Mouse (Mus musculus): ENCODE measurements around the gene Prss53. TPM values are rescaled to one million over a fixed set of nuclear protein-coding genes. Genes with fewer than 3 reads are reported as not detected.

Gene Prss53
- total and polyA plus RNA-seq, 3 experiments: 0.30 TPM; not detected in 2

- H3K9ac ChIP-seq (ENCODE audit: insufficient read depth, low read depth): no peak overlapping the region
- dilution Hi-C loops (cut with MboI; ENCODE audit: extremely low pct_ligation_motif_present, extremely low pct_unique_long_range_greater_than_20kb, low sequenced_read_pairs): no loop called here
- in situ Hi-C loops (cut with MboI; ENCODE audit: low pct_ligation_motif_present, low pct_unique_long_range_greater_than_20kb, low sequenced_read_pairs): no loop called here
These were observed 3.6 kb downstream of the Prss53 start for GRCm38 (mm10) chr7:127887191-127887590.

DNA sequence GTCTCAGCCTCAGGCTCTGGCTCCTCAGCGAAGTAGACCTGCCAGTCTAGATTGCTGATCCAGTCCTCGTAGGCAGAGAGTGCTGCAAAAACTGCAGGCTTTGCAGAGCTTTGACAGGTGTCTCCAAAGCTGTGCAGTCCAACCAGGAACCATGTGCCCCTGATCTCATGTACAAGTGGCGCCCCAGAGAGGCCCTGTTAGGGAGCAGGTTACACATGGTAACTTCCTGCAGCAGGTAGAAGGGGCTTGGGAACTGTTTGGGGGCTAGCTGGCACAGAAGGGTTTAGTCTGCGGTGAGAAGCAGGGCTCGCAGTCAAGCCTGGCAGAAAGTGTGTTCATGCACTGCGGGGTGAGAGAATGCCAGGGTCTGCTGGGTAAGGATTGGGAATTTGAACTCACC, 4.2 kb downstream of the Prss53 start:
- Histone ChIP-seq H3K36me3 (replicated peaks in 1 of 2; ENCODE audit: control insufficient read depth in 1 of 2, insufficient read depth in 1 of 2, low read length in 1 of 2) (peaks cover 72 to 98% of the 10 kb centered on the region in 2 experiments), H3K4me2 (ENCODE audit: insufficient read depth, low read depth, poor library complexity, severe bottlenecking) (no peak overlapping the region), H3K27ac (ENCODE audit: insufficient read depth, low read depth) (no peak overlapping the region), H3K4me3 (replicated peaks in 1 of 3; ENCODE audit: low read depth in 2 of 3, low read length in 2 of 3, poor library complexity in 1 of 3) (no peak overlapping the region), H3K27me3 (replicated peaks) (no peaks in the 10 kb centered on the region), H3K4me1 (ENCODE audit: control insufficient read depth in 1 of 2, insufficient read depth in 2 of 2) (peaks cover 3 to 47% of the 10 kb centered on the region in 2 experiments), H3K9ac (ENCODE audit: insufficient read depth, low read depth) (no peak overlapping the region), H3K9me3 (replicated peaks; ENCODE audit: low read length) (peaks cover 11% of the 10 kb centered on the region), H3K79me2 (replicated peaks; ENCODE audit: control insufficient read depth, extremely low read depth, insufficient read depth, poor library complexity, severe bottlenecking) (no peaks in the 10 kb centered on the region; the same call in 1 of the 2 replicates)
- DNase-seq (ENCODE audit: extremely low read depth): no peak
- TF ChIP-seq ETS1 (conservative IDR thresholded peaks at IDR 0.05; ENCODE audit: low read depth, low read length): no peak
- no peak for TF ChIP-seq EP300 (IDR thresholded peaks at IDR 0.05; ENCODE audit: low read length)
- TF ChIP-seq CHD2 (IDR thresholded peaks at IDR 0.05; ENCODE audit: low read length): no peak
- TF ChIP-seq ZC3H11A (IDR thresholded peaks at IDR 0.05; ENCODE audit: low read depth, low read length): no peak
- TF ChIP-seq JUND (conservative IDR thresholded peaks at IDR 0.05; ENCODE audit: low read depth, low read length): no peak
- TF ChIP-seq USF1 (IDR thresholded peaks at IDR 0.05; ENCODE audit: low read depth, low read length): no peak
- dilution Hi-C loops (cut with MboI; ENCODE audit: extremely low pct_ligation_motif_present, extremely low pct_unique_long_range_greater_than_20kb, low sequenced_read_pairs) (no loop called here), in situ Hi-C loops (cut with MboI; ENCODE audit: low pct_ligation_motif_present, low pct_unique_long_range_greater_than_20kb, low sequenced_read_pairs) (no loop called here)

More at GRCm38 (mm10) chr7:127887191-127887590, 3.6 kb downstream of the Prss53 start:
- DNase-seq (ENCODE audit: extremely low read depth): no peak
- peaks cover 4% of the 10 kb centered on the region for H3K9me3 ChIP-seq (replicated peaks; ENCODE audit: low read length)
- peaks cover 3 to 47% of the 10 kb centered on the region in 2 experiments for H3K4me1 ChIP-seq (ENCODE audit: control insufficient read depth in 1 of 2, insufficient read depth in 2 of 2)
- no peak overlapping the region for H3K4me3 ChIP-seq (replicated peaks in 1 of 3; ENCODE audit: low read depth in 2 of 3, low read length in 2 of 3, poor library complexity in 1 of 3)
- TF ChIP-seq MAZ (IDR thresholded peaks at IDR 0.05; ENCODE audit: low read depth, low read length) (no peak), IRF4 (IDR thresholded peaks at IDR 0.05; ENCODE audit: low read depth, low read length) (no peak), PAX5 (IDR thresholded peaks at IDR 0.05; ENCODE audit: low read length) (no peak), UBTF (IDR thresholded peaks at IDR 0.05; ENCODE audit: low read depth, low read length) (no peak), RCOR1 (conservative IDR thresholded peaks at IDR 0.05; ENCODE audit: low read depth, low read length) (no peak), ETS1 (conservative IDR thresholded peaks at IDR 0.05; ENCODE audit: low read depth, low read length) (no peak), CTCF (conservative IDR thresholded peaks at IDR 0.05 in 1 of 2, IDR thresholded peaks at IDR 0.05 in 1 of 2; ENCODE audit: low read depth in 2 of 2, low read length in 2 of 2) (no peak), CHD2 (IDR thresholded peaks at IDR 0.05; ENCODE audit: low read length) (no peak), KAT2A (IDR thresholded peaks at IDR 0.05; ENCODE audit: insufficient replicate concordance, low read length) (no peak), POLR2AphosphoS2 (IDR thresholded peaks at IDR 0.05; ENCODE audit: low read depth, low read length) (no peak), TCF12 (IDR thresholded peaks at IDR 0.05; ENCODE audit: low read depth, low read length) (no peak), HCFC1 (IDR thresholded peaks at IDR 0.05; ENCODE audit: low read depth, low read length) (no peak), MEF2A (IDR thresholded peaks at IDR 0.05; ENCODE audit: borderline replicate concordance, low read depth, low read length) (no peak), USF2 (conservative IDR thresholded peaks at IDR 0.05; ENCODE audit: low read depth, low read length) (no peak), MXI1 (IDR thresholded peaks at IDR 0.05; ENCODE audit: low read depth, low read length) (no peak), ZKSCAN1 (IDR thresholded peaks at IDR 0.05; ENCODE audit: borderline replicate concordance, low read depth, low read length) (no peak), NRF1 (IDR thresholded peaks at IDR 0.05; ENCODE audit: low read depth, low read length) (no peak), MYC (IDR thresholded peaks at IDR 0.05; ENCODE audit: low read depth, low read length) (no peak), CHD1 (IDR thresholded peaks at IDR 0.05; ENCODE audit: low read depth, low read length) (no peak)
- H3K27ac ChIP-seq (ENCODE audit: insufficient read depth, low read depth): no peak overlapping the region
- H3K79me2 ChIP-seq (replicated peaks; ENCODE audit: control insufficient read depth, extremely low read depth, insufficient read depth, poor library complexity, severe bottlenecking): no peaks in the 10 kb centered on the region; the same call in 1 of the 2 replicates
- no peaks in the 10 kb centered on the region for H3K27me3 ChIP-seq (replicated peaks)
- no peak overlapping the region for H3K4me2 ChIP-seq (ENCODE audit: insufficient read depth, low read depth, poor library complexity, severe bottlenecking)
- H3K36me3 ChIP-seq (replicated peaks in 1 of 2; ENCODE audit: control insufficient read depth in 1 of 2, insufficient read depth in 1 of 2, low read length in 1 of 2): peaks cover 66 to 98% of the 10 kb centered on the region in 2 experiments

All from CH12.LX (cell line).